Mouse (Mus musculus) gastrocnemius, postnatal 10 days (tissue): ENCODE results near the gene Asb10. TPM values are rescaled to one million over a fixed set of nuclear protein-coding genes. Genes with fewer than 3 reads are reported as not detected.

ENCODE experiments used
- DNase-seq: peaks from one replicate; pipeline ENCODE4 v3.0.0; 2021; ENCODE audit warnings: mixed read lengths
- total RNA-seq, 2 experiments: library from RNA; stranded (reverse); gene quantifications; 2 replicates each; pipeline ENCODE4 v1.2.3; 2021

Gene Asb10
- total RNA-seq, 2 experiments from 2014 or later: 31.3 to 37.4 TPM

- DNase-seq: no peak
Observed at GRCm38 (mm10) chr5:24490413-24490920, 50.3 kb downstream of the Asb10 start.

- DNase-seq: no peak
Observed at GRCm38 (mm10) chr5:24486738-24487137, 54.0 kb downstream of the Asb10 start.

- peak; percentile 93 for DNase-seq
Observed at GRCm38 (mm10) chr5:24486097-24486496, 54.7 kb downstream of the Asb10 start.

- DNase-seq: no peak
Observed at GRCm38 (mm10) chr5:24484963-24485362, 55.8 kb downstream of the Asb10 start.

- peak; percentile 53 for DNase-seq
Observed at GRCm38 (mm10) chr5:24483326-24483725, 57.5 kb downstream of the Asb10 start.

Other genes starting within 250 kb of the Asb10 start
- 10 to 100 TPM in 1 of 2 experiments, 1 to 10 TPM in 1; 5.4 to 10.8 TPM for gene Kcnh2, start 189.4 kb downstream of the Asb10 start, total RNA-seq
- gene Nos3, start 176.2 kb downstream of the Asb10 start, total RNA-seq: 10 to 100 TPM in 1 of 2 experiments, 1 to 10 TPM in 1; 7.7 to 11.2 TPM
- gene Atg9b, start 148.8 kb downstream of the Asb10 start, total RNA-seq: under 1 TPM; 0.23 to 0.26 TPM
- 10 to 100 TPM; 35.9 to 45.5 TPM for gene Abcb8, start 147.3 kb downstream of the Asb10 start, total RNA-seq
- under 1 TPM; 0.12 to 0.36 TPM for gene Asic3, start 127.6 kb downstream of the Asb10 start, total RNA-seq
- 10 to 100 TPM; 15.5 to 17.5 TPM for gene Cdk5, start 117.4 kb downstream of the Asb10 start, total RNA-seq
- gene Slc4a2, start 117.1 kb downstream of the Asb10 start, total RNA-seq: 10 to 100 TPM; 26.2 to 39.8 TPM
- 100 to 1,000 TPM; 124 to 142 TPM for gene Fastk, start 95.7 kb downstream of the Asb10 start, total RNA-seq
- 1 to 10 TPM; 9.0 to 9.9 TPM for gene Tmub1, start 93.1 kb downstream of the Asb10 start, total RNA-seq
- gene Agap3, start 88.8 kb downstream of the Asb10 start, total RNA-seq: 10 to 100 TPM; 61.0 to 61.8 TPM
- not detected for gene Gbx1, start 13.8 kb downstream of the Asb10 start, total RNA-seq
- not detected for gene 4931409K22Rik, start 15.8 kb upstream of the Asb10 start, total RNA-seq
- 10 to 100 TPM; 66.4 to 74.0 TPM for gene Abcf2, start 36.5 kb upstream of the Asb10 start, total RNA-seq
- 10 to 100 TPM; 19.6 to 29.4 TPM for gene Chpf2, start 45.8 kb upstream of the Asb10 start, total RNA-seq
- gene Smarcd3, start 83.4 kb upstream of the Asb10 start, total RNA-seq: 100 to 1,000 TPM; 122 to 132 TPM
- 10 to 100 TPM; 22.8 to 24.3 TPM for gene Nub1, start 144.6 kb upstream of the Asb10 start, total RNA-seq
- gene Wdr86, start 189.7 kb upstream of the Asb10 start, total RNA-seq: 1 to 10 TPM in 1 of 2 experiments, under 1 TPM in 1; 0.70 to 1.2 TPM
- not detected for gene Crygn, start 217.0 kb upstream of the Asb10 start, total RNA-seq